Mouse (Mus musculus) midbrain, embryonic 12.5 days (tissue): ENCODE results near the gene Polr2a. TPM values are rescaled to one million over a fixed set of nuclear protein-coding genes. Genes with fewer than 3 reads are reported as not detected.
"Not testable (repeated sequence)": the region's sequence is repeated elsewhere in the genome, so short reads cannot be mapped to it uniquely, and the experiment has no call there.

Source experiments
- ATAC-seq: fragments of 200-750 bp; cut with Nextera tagmentation; 2 replicates; pipeline ENCODE4 v1.8.0; 2017; ENCODE audit warnings: low read depth, moderate TSS enrichment, moderate library complexity; ENCODE audit not compliant: low FRiP score
- H3K27ac ChIP-seq: fragments of 300-500 bp; sonication (generic); replicated peaks from 2 replicates; pipeline ENCODE4 v1.5.1; 2016; ENCODE audit warnings: mild to moderate bottlenecking
- H3K27me3 ChIP-seq: fragments of 300-500 bp; sonication (generic); 2 replicates; pipeline ENCODE4 v1.6.1; 2016; ENCODE audit warnings: mild to moderate bottlenecking
- H3K36me3 ChIP-seq: fragments of 300-500 bp; sonication (generic); 2 replicates; pipeline ENCODE4 v1.6.1; 2016
- H3K4me1 ChIP-seq: fragments of 300-500 bp; sonication (generic); 2 replicates; pipeline ENCODE4 v1.6.1; 2016
- H3K4me2 ChIP-seq: fragments of 300-500 bp; sonication (generic); replicated peaks from 2 replicates; pipeline ENCODE4 v1.6.1; 2016; ENCODE audit warnings: mild to moderate bottlenecking, moderate library complexity
- H3K4me3 ChIP-seq: fragments of 300-500 bp; sonication (generic); 2 replicates; pipeline ENCODE4 v1.5.1; 2016; ENCODE audit warnings: mild to moderate bottlenecking
- H3K9ac ChIP-seq: fragments of 300-500 bp; sonication (generic); replicated peaks from 2 replicates; pipeline ENCODE4 v1.6.1; 2016; ENCODE audit warnings: mild to moderate bottlenecking, moderate library complexity
- H3K9me3 ChIP-seq: fragments of 300-500 bp; sonication (generic); 2 replicates; pipeline ENCODE4 v1.6.1; 2016; ENCODE audit warnings: mild to moderate bottlenecking
- WGBS: fragments of 180-500 bp; shearing (Covaris S2); methylation state at CpG from one replicate; pipeline ENCODE4 v1.1.7; 2016; 5-methylcytosine and 5-hydroxymethylcytosine counted together
- polyA plus RNA-seq: library from polyadenylated mRNA; unstranded; fragments of >200 nt; fragmentation: Nextera tagmentation; extraction: Ambion mirVana; gene quantifications from 2 replicates; pipeline ENCODE4 v1.2.1, GENCODE M21; 2016

Polr2a gene
- polyA plus RNA-seq, 1 experiment from 2014 or later, result 32.0 TPM

- H3K9me3 ChIP-seq, result no peaks in the 10 kb centered on the region
- H3K27ac ChIP-seq, result peak overlapping the region; percentile 98
- H3K4me3 ChIP-seq, result no peak overlapping the region
- H3K9ac ChIP-seq, result no peak overlapping the region
- WGBS, result 93% methylated on average over 7 of the region's 7 CpGs
- H3K36me3 ChIP-seq, result no peaks in the 10 kb centered on the region
- H3K4me2 ChIP-seq, result no peak overlapping the region
- H3K27me3 ChIP-seq, result no peaks in the 10 kb centered on the region
- H3K4me1 ChIP-seq, result peaks cover 32% of the 10 kb centered on the region
- no peak for ATAC-seq
Observed at GRCm38 (mm10) chr11:69760901-69761200, 2.4 kb upstream of the Polr2a start.

GRCm38 (mm10) chr11:69760160-69760900 lies 1.9 kb upstream of the Polr2a start:
- Histone ChIP-seq H3K9me3 (no peaks in the 10 kb centered on the region), H3K4me2 (peak overlapping the region; percentile 89), H3K36me3 (no peaks in the 10 kb centered on the region), H3K4me3 (peak overlapping the region; percentile 54; the same call in 1 of the 2 replicates), H3K4me1 (peaks cover 35% of the 10 kb centered on the region), H3K27ac (peak overlapping the region; percentile 98), H3K27me3 (no peaks in the 10 kb centered on the region), H3K9ac (peak overlapping the region; percentile 61)
- no peak for ATAC-seq
- 77% methylated on average over 14 of the region's 14 CpGs for WGBS

GRCm38 (mm10) chr11:69758971-69759721 lies 709 bp upstream of the Polr2a start:
- H3K9me3 ChIP-seq, result no peaks in the 10 kb centered on the region
- under 1% methylated on average over 37 of the region's 37 CpGs for WGBS
- H3K9ac ChIP-seq, result peak overlapping the region; percentile 61
- peak overlapping the region; percentile 54 for H3K4me3 ChIP-seq
- H3K4me1 ChIP-seq, result peaks cover 41% of the 10 kb centered on the region
- H3K27me3 ChIP-seq, result no peaks in the 10 kb centered on the region
- peak; percentile 85 for ATAC-seq
- H3K4me2 ChIP-seq, result peak overlapping the region; percentile 89
- H3K27ac ChIP-seq, result peak overlapping the region; percentile 98
- H3K36me3 ChIP-seq, result no peaks in the 10 kb centered on the region

GRCm38 (mm10) chr11:69758090-69758456 lies 364 bp downstream of the Polr2a start:
- Histone ChIP-seq H3K4me2 (peak overlapping the region; percentile 89), H3K27ac (peak overlapping the region; percentile 98), H3K4me3 (peak overlapping the region; percentile 54), H3K9me3 (no peaks in the 10 kb centered on the region), H3K36me3 (no peaks in the 10 kb centered on the region), H3K9ac (peak overlapping the region; percentile 76), H3K4me1 (peaks cover 46% of the 10 kb centered on the region), H3K27me3 (no peaks in the 10 kb centered on the region)
- under 1% methylated on average over 26 of the region's 26 CpGs for WGBS
- ATAC-seq, result peak; percentile 84

- Histone ChIP-seq H3K4me1 (peaks cover 52% of the 10 kb centered on the region), H3K9me3 (no peaks in the 10 kb centered on the region), H3K27me3 (no peaks in the 10 kb centered on the region), H3K4me2 (peak overlapping the region; percentile 89), H3K27ac (peak overlapping the region; percentile 98), H3K36me3 (no peaks in the 10 kb centered on the region), H3K4me3 (peak overlapping the region; percentile 54), H3K9ac (peak overlapping the region; percentile 76)
- ATAC-seq, result no peak
- WGBS, result 46% methylated on average over 9 of the region's 9 CpGs
Observed at GRCm38 (mm10) chr11:69757303-69758089, 941 bp downstream of the Polr2a start.

- Histone ChIP-seq H3K9me3 (no peaks in the 10 kb centered on the region), H3K4me3 (0 out of 2 replicates have a peak overlapping the region, but pooled peaks have one; percentile 9), H3K36me3 (no peaks in the 10 kb centered on the region), H3K27ac (no peak overlapping the region), H3K4me1 (peaks cover 46% of the 10 kb centered on the region), H3K4me2 (peak overlapping the region; percentile 89), H3K27me3 (no peaks in the 10 kb centered on the region), H3K9ac (no peak overlapping the region)
- WGBS, result 61% methylated on average over 3 of the region's 3 CpGs
- no peak for ATAC-seq
Observed at GRCm38 (mm10) chr11:69754701-69755100, 3.7 kb downstream of the Polr2a start.

- WGBS, result 90% methylated on average over 5 of the region's 5 CpGs
- no peak overlapping the region for H3K4me3 ChIP-seq
- no peak for ATAC-seq
- H3K9me3 ChIP-seq, result no peaks in the 10 kb centered on the region
- no peaks in the 10 kb centered on the region for H3K36me3 ChIP-seq
- H3K9ac ChIP-seq, result no peak overlapping the region
- H3K27ac ChIP-seq, result no peak overlapping the region
- H3K4me2 ChIP-seq, result peak overlapping the region; percentile 15; the same call in 1 of the 2 replicates
- no peaks in the 10 kb centered on the region for H3K27me3 ChIP-seq
- peaks cover 44% of the 10 kb centered on the region for H3K4me1 ChIP-seq
Observed at GRCm38 (mm10) chr11:69754233-69754632, 4.2 kb downstream of the Polr2a start.

- no peaks in the 10 kb centered on the region for H3K9me3 ChIP-seq
- H3K27ac ChIP-seq, result no peak overlapping the region
- H3K4me2 ChIP-seq, result no peak overlapping the region
- H3K27me3 ChIP-seq, result no peaks in the 10 kb centered on the region
- H3K9ac ChIP-seq, result peak overlapping the region; percentile 29; the same call in 1 of the 2 replicates
- H3K4me3 ChIP-seq, result no peak overlapping the region
- H3K4me1 ChIP-seq, result peaks cover 44% of the 10 kb centered on the region
- no peak for ATAC-seq
- H3K36me3 ChIP-seq, result peaks cover 4% of the 10 kb centered on the region
Observed at GRCm38 (mm10) chr11:69752686-69753085, 5.8 kb downstream of the Polr2a start.

GRCm38 (mm10) chr11:69751635-69752034 lies 6.8 kb downstream of the Polr2a start:
- peaks cover 13% of the 10 kb centered on the region for H3K36me3 ChIP-seq
- 89% methylated on average over 3 of the region's 3 CpGs for WGBS
- no peaks in the 10 kb centered on the region for H3K27me3 ChIP-seq
- H3K4me1 ChIP-seq, result peaks cover 35% of the 10 kb centered on the region
- no peaks in the 10 kb centered on the region for H3K9me3 ChIP-seq
- ATAC-seq, result no peak
- H3K4me2 ChIP-seq, result no peak overlapping the region
- H3K27ac ChIP-seq, result no peak overlapping the region
- no peak overlapping the region for H3K9ac ChIP-seq
- no peak overlapping the region for H3K4me3 ChIP-seq

GRCm38 (mm10) chr11:69731408-69731807 lies 27.0 kb downstream of the Polr2a start:
- peaks cover 35% of the 10 kb centered on the region for H3K36me3 ChIP-seq
- ATAC-seq, H3K9me3 ChIP-seq, H3K4me3 ChIP-seq, H3K27ac ChIP-seq, H3K4me2 ChIP-seq, H3K4me1 ChIP-seq, H3K27me3 ChIP-seq, H3K9ac ChIP-seq: not testable (repeated sequence)
- WGBS, result 96% methylated on average over 2 of the region's 3 CpGs

- no peaks in the 10 kb centered on the region for H3K4me1 ChIP-seq
- H3K9ac ChIP-seq, result no peak overlapping the region
- no peak overlapping the region for H3K4me2 ChIP-seq
- no peaks in the 10 kb centered on the region for H3K27me3 ChIP-seq
- no peak overlapping the region for H3K27ac ChIP-seq
- peaks cover 12% of the 10 kb centered on the region for H3K36me3 ChIP-seq
- ATAC-seq, result no peak
- H3K4me3 ChIP-seq, result no peak overlapping the region
- WGBS, result 17% methylated on average over 3 of the region's 3 CpGs
- no peaks in the 10 kb centered on the region for H3K9me3 ChIP-seq
Observed at GRCm38 (mm10) chr11:69729063-69729462, 29.4 kb downstream of the Polr2a start.

- Histone ChIP-seq H3K9ac (no peak overlapping the region), H3K27me3 (no peaks in the 10 kb centered on the region), H3K4me2 (no peak overlapping the region), H3K27ac (no peak overlapping the region), H3K9me3 (no peaks in the 10 kb centered on the region), H3K4me3 (no peak overlapping the region), H3K4me1 (no peaks in the 10 kb centered on the region), H3K36me3 (no peaks in the 10 kb centered on the region)
- WGBS, result 39% methylated on average over 5 of the region's 5 CpGs
- ATAC-seq, result no peak
Observed at GRCm38 (mm10) chr11:69725951-69726350, 32.5 kb downstream of the Polr2a start.
